Mouse (Mus musculus): ENCODE data around the gene Rela. TPM values are rescaled to one million over a fixed set of nuclear protein-coding genes. Genes with fewer than 3 reads are reported as not detected.

Rela gene
- polyA plus RNA-seq, 1 experiment from 2014 or later: 21.3 TPM

DNA sequence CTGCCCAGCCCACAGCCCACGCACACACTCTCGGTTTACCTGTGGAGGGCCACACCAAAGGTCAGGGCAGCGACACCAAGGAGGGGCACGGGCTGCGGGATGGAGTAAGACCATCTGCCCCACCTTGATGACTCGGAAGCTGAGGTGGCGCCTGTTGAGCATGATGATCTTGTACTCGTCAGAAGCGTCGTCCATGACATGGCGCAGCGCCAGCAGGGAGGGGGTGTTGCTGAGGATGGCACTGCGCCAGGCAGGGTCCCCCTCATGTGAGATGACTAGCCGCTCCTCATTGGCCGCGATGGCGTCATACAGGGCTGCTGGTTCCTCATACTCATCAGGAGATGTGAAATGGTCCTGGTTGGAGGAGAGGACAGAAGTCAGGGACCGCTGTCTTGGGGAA, 29.1 kb downstream of the Rela start:
- H3K4me1 ChIP-seq (ENCODE audit: insufficient read depth): peaks cover 36% of the 10 kb centered on the region
- no peaks in the 10 kb centered on the region for H3K9me3 ChIP-seq (ENCODE audit: low read length)
- 93% methylated on average over 18 of the region's 18 CpGs for WGBS (ENCODE audit: insufficient replicate concordance)
- no peak for TF ChIP-seq CTCF (IDR thresholded peaks at IDR 0.05; ENCODE audit: low read depth)
- TF ChIP-seq EP300 (IDR thresholded peaks at IDR 0.05; ENCODE audit: low read depth): no peak
- peaks cover 21% of the 10 kb centered on the region for H3K36me3 ChIP-seq (replicated peaks; ENCODE audit: insufficient read depth, low read length)
- ATAC-seq (no peak), DNase-seq (no peak)
- no peak overlapping the region for H3K4me3 ChIP-seq (ENCODE audit: low read depth, low read length)
- no peaks in the 10 kb centered on the region for H3K27me3 ChIP-seq (ENCODE audit: insufficient read depth, low read length)
- H3K9ac ChIP-seq (replicated peaks): no peak overlapping the region
- 0 out of 2 replicates have a peak overlapping the region, but pooled peaks have one; percentile 80 for H3K4me2 ChIP-seq (ENCODE audit: low read depth, low read length)
- H3K27ac ChIP-seq (ENCODE audit: low read depth): peak overlapping the region; percentile 84; the same call in 1 of the 2 replicates

DNA sequence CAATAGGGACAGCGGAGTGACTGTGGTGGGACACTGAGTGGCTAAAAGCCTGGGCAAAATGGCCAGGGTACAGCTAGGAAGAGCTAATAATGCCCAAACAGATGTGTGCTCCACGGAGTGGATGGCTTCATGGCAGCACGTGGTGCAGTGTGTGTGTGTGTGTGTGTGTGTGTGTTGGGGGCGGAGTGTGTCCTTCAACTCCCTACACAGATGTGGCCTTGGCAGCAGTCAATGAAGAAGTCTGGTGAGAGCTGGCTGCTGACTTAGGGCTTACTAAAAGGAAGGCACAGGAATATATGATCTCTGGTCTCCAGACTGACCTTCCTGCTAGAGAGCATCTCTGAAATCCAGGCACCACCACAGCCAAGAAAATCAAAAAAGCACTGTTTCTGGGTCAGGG, 31.1 kb downstream of the Rela start:
- Histone ChIP-seq H3K36me3 (replicated peaks; ENCODE audit: insufficient read depth, low read length) (peaks cover 38% of the 10 kb centered on the region), H3K9ac (replicated peaks) (no peak overlapping the region), H3K4me3 (ENCODE audit: low read depth, low read length) (no peak overlapping the region), H3K4me2 (ENCODE audit: low read depth, low read length) (no peak overlapping the region), H3K27ac (ENCODE audit: low read depth) (no peak overlapping the region), H3K9me3 (ENCODE audit: low read length) (no peaks in the 10 kb centered on the region), H3K27me3 (ENCODE audit: insufficient read depth, low read length) (no peaks in the 10 kb centered on the region), H3K4me1 (ENCODE audit: insufficient read depth) (peaks cover 22% of the 10 kb centered on the region)
- ATAC-seq: no peak
- DNase-seq: no peak
- no peak for TF ChIP-seq CTCF (IDR thresholded peaks at IDR 0.05; ENCODE audit: low read depth)
- no peak for TF ChIP-seq EP300 (IDR thresholded peaks at IDR 0.05; ENCODE audit: low read depth)
- WGBS (ENCODE audit: insufficient replicate concordance): 91% methylated on average over 4 of the region's 4 CpGs

DNA sequence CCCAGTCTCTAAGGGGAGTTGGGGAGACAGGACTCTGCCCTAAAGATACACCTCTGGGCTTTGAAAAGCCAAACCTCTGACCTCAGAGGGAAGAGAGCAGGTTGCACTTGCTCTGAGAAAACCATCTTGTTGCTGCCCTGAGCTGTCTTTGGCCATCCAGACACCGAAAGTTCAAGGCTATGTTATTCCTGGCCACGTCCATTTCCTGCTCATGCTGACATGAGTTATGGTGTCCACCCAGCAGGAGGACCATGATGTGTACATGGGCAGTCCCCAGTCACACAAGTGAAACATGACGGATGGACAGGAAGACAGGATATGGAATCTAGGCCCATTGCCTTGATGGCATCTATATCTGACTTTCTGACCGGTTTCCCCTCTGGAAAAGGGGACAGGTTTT, 43.1 kb downstream of the Rela start:
- Histone ChIP-seq H3K4me2 (ENCODE audit: low read depth, low read length) (no peak overlapping the region), H3K27ac (ENCODE audit: low read depth) (no peak overlapping the region), H3K27me3 (ENCODE audit: insufficient read depth, low read length) (no peaks in the 10 kb centered on the region), H3K9ac (replicated peaks) (no peak overlapping the region), H3K9me3 (ENCODE audit: low read length) (no peaks in the 10 kb centered on the region), H3K4me1 (ENCODE audit: insufficient read depth) (no peaks in the 10 kb centered on the region), H3K36me3 (replicated peaks; ENCODE audit: insufficient read depth, low read length) (peaks cover 89% of the 10 kb centered on the region), H3K4me3 (ENCODE audit: low read depth, low read length) (no peak overlapping the region)
- WGBS (ENCODE audit: insufficient replicate concordance): 86% methylated on average over 4 of the region's 4 CpGs
- ATAC-seq (no peak), DNase-seq (no peak)
- TF ChIP-seq CTCF (IDR thresholded peaks at IDR 0.05; ENCODE audit: low read depth): no peak
- TF ChIP-seq EP300 (IDR thresholded peaks at IDR 0.05; ENCODE audit: low read depth): no peak

GRCm38 (mm10) chr19:5684236-5684635, 47.0 kb downstream of the Rela start:
- Histone ChIP-seq H3K4me2 (ENCODE audit: low read depth, low read length) (no peak overlapping the region), H3K36me3 (replicated peaks; ENCODE audit: insufficient read depth, low read length) (peaks cover 65% of the 10 kb centered on the region), H3K9ac (replicated peaks) (no peak overlapping the region), H3K27ac (ENCODE audit: low read depth) (no peak overlapping the region), H3K4me3 (ENCODE audit: low read depth, low read length) (no peak overlapping the region), H3K9me3 (ENCODE audit: low read length) (no peaks in the 10 kb centered on the region), H3K4me1 (ENCODE audit: insufficient read depth) (peaks cover 9% of the 10 kb centered on the region), H3K27me3 (ENCODE audit: insufficient read depth, low read length) (no peaks in the 10 kb centered on the region)
- DNase-seq (no peak), ATAC-seq (no peak)
- 91% methylated on average over 12 of the region's 12 CpGs for WGBS (ENCODE audit: insufficient replicate concordance)
- no peak for TF ChIP-seq EP300 (IDR thresholded peaks at IDR 0.05; ENCODE audit: low read depth)
- TF ChIP-seq CTCF (IDR thresholded peaks at IDR 0.05; ENCODE audit: low read depth): no peak

- Histone ChIP-seq H3K4me2 (ENCODE audit: low read depth, low read length) (no peak overlapping the region), H3K27ac (ENCODE audit: low read depth) (no peak overlapping the region)
- ATAC-seq: no peak
These were observed 47.7 kb downstream of the Rela start for GRCm38 (mm10) chr19:5684985-5685384.

DNA sequence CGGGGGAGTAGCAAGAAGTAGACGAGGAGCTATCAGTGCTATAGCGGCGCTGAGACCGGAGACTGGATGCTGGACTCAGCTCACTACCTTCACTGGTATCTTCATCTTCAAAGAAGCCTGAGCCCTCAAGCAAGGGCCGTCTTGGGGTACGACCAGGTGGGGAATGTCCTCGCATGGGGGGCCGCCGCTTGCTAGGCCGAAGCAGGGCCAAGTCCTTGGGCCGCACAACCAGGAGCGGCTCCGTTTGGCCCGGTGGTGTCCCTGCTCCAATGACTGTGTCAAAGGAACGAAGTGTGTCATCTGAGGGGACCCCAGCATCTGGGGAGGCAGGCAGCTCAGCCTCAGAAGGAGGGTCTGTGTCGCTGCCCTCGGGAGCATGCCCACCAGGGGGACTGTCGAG, 48.1 kb downstream of the Rela start:
- Histone ChIP-seq H3K36me3 (replicated peaks; ENCODE audit: insufficient read depth, low read length) (peaks cover 54% of the 10 kb centered on the region), H3K9me3 (ENCODE audit: low read length) (no peaks in the 10 kb centered on the region), H3K4me2 (ENCODE audit: low read depth, low read length) (no peak overlapping the region), H3K27ac (ENCODE audit: low read depth) (no peak overlapping the region), H3K4me3 (ENCODE audit: low read depth, low read length) (no peak overlapping the region), H3K9ac (replicated peaks) (no peak overlapping the region), H3K4me1 (ENCODE audit: insufficient read depth) (peaks cover 12% of the 10 kb centered on the region), H3K27me3 (ENCODE audit: insufficient read depth, low read length) (no peaks in the 10 kb centered on the region)
- ATAC-seq: no peak
- 87% methylated on average over 19 of the region's 19 CpGs for WGBS (ENCODE audit: insufficient replicate concordance)
- no peak for DNase-seq
- no peak for TF ChIP-seq CTCF (IDR thresholded peaks at IDR 0.05; ENCODE audit: low read depth)
- no peak for TF ChIP-seq EP300 (IDR thresholded peaks at IDR 0.05; ENCODE audit: low read depth)

More at GRCm38 (mm10) chr19:5684985-5685384, 47.7 kb downstream of the Rela start:
- Histone ChIP-seq H3K4me1 (ENCODE audit: insufficient read depth) (peaks cover 9% of the 10 kb centered on the region), H3K9ac (replicated peaks) (no peak overlapping the region), H3K9me3 (ENCODE audit: low read length) (no peaks in the 10 kb centered on the region), H3K27me3 (ENCODE audit: insufficient read depth, low read length) (no peaks in the 10 kb centered on the region), H3K4me3 (ENCODE audit: low read depth, low read length) (no peak overlapping the region), H3K36me3 (replicated peaks; ENCODE audit: insufficient read depth, low read length) (peaks cover 58% of the 10 kb centered on the region)
- 90% methylated on average over 12 of the region's 13 CpGs for WGBS (ENCODE audit: insufficient replicate concordance)
- DNase-seq: no peak
- no peak for TF ChIP-seq EP300 (IDR thresholded peaks at IDR 0.05; ENCODE audit: low read depth)
- TF ChIP-seq CTCF (IDR thresholded peaks at IDR 0.05; ENCODE audit: low read depth): no peak

DNA sequence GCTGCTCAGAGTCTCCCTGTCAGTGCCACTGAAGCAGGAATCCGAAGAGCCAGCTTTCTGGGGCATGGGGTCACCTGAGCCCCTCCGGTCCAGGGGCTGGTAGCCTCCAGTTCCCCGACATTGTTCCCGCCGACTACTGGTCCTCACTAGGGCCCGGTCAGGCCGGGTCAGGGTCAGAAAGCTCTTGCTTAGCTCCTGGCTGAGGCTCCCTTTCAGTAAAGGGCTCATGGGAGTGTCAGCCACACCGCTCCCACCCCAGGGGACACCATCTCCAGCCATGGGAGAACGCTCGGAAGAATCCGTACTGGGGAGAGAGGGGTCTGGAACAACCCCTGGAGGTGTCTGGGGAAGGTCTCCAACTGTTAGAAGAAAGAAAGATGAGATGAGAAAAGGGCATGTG, 48.6 kb downstream of the Rela start:
- no peaks in the 10 kb centered on the region for H3K9me3 ChIP-seq (ENCODE audit: low read length)
- H3K4me1 ChIP-seq (ENCODE audit: insufficient read depth): peaks cover 17% of the 10 kb centered on the region
- H3K27ac ChIP-seq (ENCODE audit: low read depth): no peak overlapping the region
- no peak overlapping the region for H3K9ac ChIP-seq (replicated peaks)
- H3K27me3 ChIP-seq (ENCODE audit: insufficient read depth, low read length): no peaks in the 10 kb centered on the region
- DNase-seq (no peak), ATAC-seq (no peak)
- 93% methylated on average over 11 of the region's 11 CpGs for WGBS (ENCODE audit: insufficient replicate concordance)
- TF ChIP-seq EP300 (IDR thresholded peaks at IDR 0.05; ENCODE audit: low read depth): no peak
- no peak for TF ChIP-seq CTCF (IDR thresholded peaks at IDR 0.05; ENCODE audit: low read depth)
- H3K4me3 ChIP-seq (ENCODE audit: low read depth, low read length): no peak overlapping the region
- H3K36me3 ChIP-seq (replicated peaks; ENCODE audit: insufficient read depth, low read length): peaks cover 49% of the 10 kb centered on the region
- H3K4me2 ChIP-seq (ENCODE audit: low read depth, low read length): no peak overlapping the region

All from liver, postnatal 0 days (tissue).